Mouse (Mus musculus) stomach, embryonic 14.5 days (tissue): ENCODE measurements around the gene Crisp3. TPM values are rescaled to one million over a fixed set of nuclear protein-coding genes. Genes with fewer than 3 reads are reported as not detected.
"Not testable (repeated sequence)": the region's sequence is repeated elsewhere in the genome, so short reads cannot be mapped to it uniquely, and the experiment has no call there.

Source experiments
- ATAC-seq: fragments of 200-750 bp; cut with Nextera tagmentation; 2 replicates; pipeline ENCODE4 v1.8.0; 2017; ENCODE audit warnings: low read depth, moderate TSS enrichment; ENCODE audit not compliant: insufficient number of reproducible peaks, insufficient read depth, low FRiP score
- H3K27ac ChIP-seq: fragments of 300-500 bp; sonication (generic); 2 replicates; pipeline ENCODE4 v1.5.1; 2014; ENCODE audit warnings: mild to moderate bottlenecking, low read length, moderate library complexity, mixed read lengths
- H3K27me3 ChIP-seq: fragments of 300-500 bp; sonication (generic); 2 replicates; pipeline ENCODE4 v1.6.1; 2014; ENCODE audit warnings: low read length, control low read depth, mixed read lengths; ENCODE audit not compliant: control insufficient read depth, insufficient read depth
- H3K36me3 ChIP-seq: fragments of 300-500 bp; sonication (generic); 2 replicates; pipeline ENCODE4 v1.6.1; 2014; ENCODE audit warnings: mild to moderate bottlenecking, control low read depth, low read length, moderate library complexity, mixed read lengths; ENCODE audit not compliant: control insufficient read depth, insufficient read depth
- H3K4me1 ChIP-seq: fragments of 300-500 bp; sonication (generic); 2 replicates; pipeline ENCODE4 v1.6.1; 2014; ENCODE audit warnings: low read length, control low read depth, mixed read lengths; ENCODE audit not compliant: control insufficient read depth, insufficient read depth
- H3K4me2 ChIP-seq: fragments of 300-500 bp; sonication (generic); replicated peaks from 2 replicates; pipeline ENCODE4 v1.6.1; 2014; ENCODE audit warnings: low read depth, low read length, control low read depth
- H3K4me3 ChIP-seq: fragments of 300-500 bp; sonication (generic); 2 replicates; pipeline ENCODE4 v1.5.1; 2014; ENCODE audit warnings: low read depth, low read length, control low read depth
- H3K9ac ChIP-seq: fragments of 300-500 bp; sonication (generic); replicated peaks from 2 replicates; pipeline ENCODE4 v1.6.1; 2014; ENCODE audit warnings: low read depth, mild to moderate bottlenecking, control low read depth, low read length, moderate library complexity, mixed read lengths
- H3K9me3 ChIP-seq: fragments of 300-500 bp; sonication (generic); 2 replicates; pipeline ENCODE4 v1.6.1; 2016; ENCODE audit warnings: low read depth, low read length, control low read depth; ENCODE audit not compliant: control insufficient read depth
- WGBS: fragments of 180-500 bp; shearing (Covaris S2); extraction: QIAGEN DNeasy Blood & Tissue Kit; methylation state at CpG from one replicate; pipeline ENCODE4 v1.1.7; 2014; 5-methylcytosine and 5-hydroxymethylcytosine counted together
- polyA plus RNA-seq: library from polyadenylated mRNA; unstranded; fragments of >200 nt; fragmentation: Nextera tagmentation; extraction: Ambion mirVana; gene quantifications from 2 replicates; pipeline ENCODE4 v1.2.1, GENCODE M21; 2014

Crisp3 gene
- polyA plus RNA-seq: not detected in 2 replicates

DNA sequence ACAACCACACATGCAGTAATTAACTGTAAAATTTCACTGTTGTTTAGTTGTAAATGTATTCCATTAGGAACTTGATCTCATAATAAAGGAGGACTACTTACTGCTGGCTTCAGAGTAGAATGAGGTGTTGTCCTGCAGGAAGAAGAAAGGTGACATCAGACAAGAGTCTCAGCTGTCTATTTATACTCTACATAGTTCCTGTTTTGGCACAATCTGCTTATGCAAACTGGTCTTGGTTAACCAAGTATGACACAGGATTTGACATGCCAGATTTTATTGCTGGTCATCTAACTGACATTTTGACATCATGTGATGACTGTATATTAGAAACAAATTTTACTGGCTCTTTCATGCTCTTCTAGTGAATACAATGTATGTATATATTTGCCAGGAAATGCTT, at the start of gene Crisp3:
TSS of gene Crisp3 (minus strand) at position 154 of the 400 bp plus-strand sequence.
- Histone ChIP-seq H3K4me2 (no peak within 1 kb of the TSS), H3K4me1 (no peaks in the 10 kb centered on the region), H3K9me3 (no peaks in the 10 kb centered on the region), H3K9ac (no peak within 1 kb of the TSS), H3K4me3 (no peak within 1 kb of the TSS), H3K27ac (no peak within 1 kb of the TSS), H3K36me3 (no peaks in the 10 kb centered on the region), H3K27me3 (no peaks in the 10 kb centered on the region)
- ATAC-seq: no peak

DNA sequence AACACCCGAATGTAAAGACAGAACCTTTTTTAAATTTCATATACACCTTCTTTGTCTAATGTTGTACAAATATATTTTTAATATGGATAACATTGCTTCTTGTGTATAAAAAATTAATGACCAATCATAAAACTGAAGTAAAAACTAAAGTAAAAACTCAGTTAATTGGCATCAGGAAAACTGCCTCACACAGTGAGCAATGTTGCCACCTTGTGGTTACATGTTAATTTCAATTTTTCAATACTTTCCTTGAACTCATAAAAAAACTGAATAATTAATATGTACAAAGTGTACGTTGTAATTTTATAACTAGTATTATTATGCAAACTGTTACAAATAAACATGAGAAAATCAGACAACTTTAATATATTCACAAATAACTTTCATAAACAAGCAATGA, 43.3 kb upstream of the Crisp3 start:
- Histone ChIP-seq H3K27ac (no peak overlapping the region), H3K9ac (no peak overlapping the region), H3K4me1 (no peaks in the 10 kb centered on the region), H3K4me3 (no peak overlapping the region), H3K9me3 (no peaks in the 10 kb centered on the region), H3K27me3 (no peaks in the 10 kb centered on the region), H3K4me2 (no peak overlapping the region), H3K36me3 (no peaks in the 10 kb centered on the region)
- ATAC-seq: no peak
- 74% methylated on average over 2 of the region's 2 CpGs for WGBS

DNA sequence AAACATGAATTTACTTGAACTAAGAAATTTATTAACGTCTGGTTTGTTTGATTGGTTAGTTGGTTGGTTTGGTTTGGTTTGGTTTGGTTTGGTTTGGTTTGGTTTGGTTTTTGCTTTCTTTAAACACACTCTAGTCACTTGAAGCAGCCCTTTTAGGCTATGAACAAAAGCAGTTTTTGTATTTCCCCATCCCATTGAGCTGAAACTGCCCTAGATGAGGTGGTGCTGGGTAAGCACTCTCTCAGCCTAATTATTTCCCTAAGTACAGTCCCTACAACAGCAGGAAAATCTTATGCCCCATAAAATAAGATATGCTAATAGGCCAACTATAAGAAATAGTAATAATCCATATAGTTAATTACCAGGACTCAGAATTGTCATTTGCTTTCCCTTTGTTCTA, 33.4 kb upstream of the Crisp3 start:
- Histone ChIP-seq H3K27me3 (no peaks in the 10 kb centered on the region), H3K27ac (no peak overlapping the region), H3K9me3 (no peaks in the 10 kb centered on the region), H3K4me3 (no peak overlapping the region), H3K4me1 (no peaks in the 10 kb centered on the region), H3K9ac (no peak overlapping the region), H3K36me3 (no peaks in the 10 kb centered on the region), H3K4me2 (no peak overlapping the region)
- ATAC-seq: no peak
- 76% methylated on average over 1 of the region's 1 CpGs for WGBS

DNA sequence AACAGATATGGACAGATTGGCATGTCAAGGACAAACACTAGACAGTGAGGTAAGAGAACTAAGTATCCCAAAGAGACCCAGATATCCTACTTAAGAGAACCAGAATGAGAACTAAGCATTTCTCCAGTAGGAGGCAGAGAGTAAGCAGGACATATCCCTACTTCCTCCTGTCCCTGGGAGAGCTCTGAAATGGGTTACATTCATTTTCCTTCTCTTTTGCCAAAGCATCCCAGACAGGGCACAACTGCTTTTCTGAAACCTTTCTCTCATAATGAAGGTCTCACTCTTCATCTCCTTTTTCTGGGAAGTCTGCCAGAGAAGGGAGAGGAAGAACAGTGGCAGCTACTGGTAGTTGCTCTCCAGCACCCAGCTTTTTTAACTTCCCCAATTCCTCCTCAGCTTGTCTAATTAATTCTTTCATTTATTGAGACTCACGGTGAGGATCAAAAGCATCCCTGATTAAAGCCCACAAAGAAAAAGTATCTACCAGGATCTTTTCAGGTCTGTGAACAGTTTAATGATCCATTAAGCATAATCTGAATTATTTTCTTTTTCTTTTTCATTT, 32.9 kb upstream of the Crisp3 start:
- ATAC-seq: no peak
- H3K4me2 ChIP-seq: no peak overlapping the region
- H3K27me3 ChIP-seq: no peaks in the 10 kb centered on the region
- no peak overlapping the region for H3K4me3 ChIP-seq
- no peak overlapping the region for H3K27ac ChIP-seq
- H3K9ac ChIP-seq: no peak overlapping the region
- H3K9me3 ChIP-seq: no peaks in the 10 kb centered on the region
- WGBS: 81% methylated on average over 1 of the region's 1 CpGs
- no peaks in the 10 kb centered on the region for H3K36me3 ChIP-seq
- H3K4me1 ChIP-seq: no peaks in the 10 kb centered on the region

DNA sequence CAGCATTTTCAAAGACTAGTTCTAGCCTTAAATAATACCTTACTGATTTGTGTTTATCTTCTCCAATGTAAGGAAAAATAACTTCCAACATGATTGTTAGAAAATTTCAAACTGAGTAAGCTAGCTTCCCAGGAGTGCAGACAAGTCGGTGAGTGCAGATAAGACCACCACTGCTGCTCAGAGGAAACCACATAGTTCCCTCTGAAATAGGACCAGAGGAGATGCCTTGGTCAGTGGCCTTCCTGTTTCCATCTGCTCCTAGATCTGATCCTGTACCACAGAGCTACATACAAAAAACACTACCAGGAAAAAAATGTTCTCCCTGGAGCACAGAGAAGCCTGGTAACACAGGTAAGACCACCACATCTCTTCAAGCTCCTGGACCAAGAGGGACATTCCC, 10.4 kb upstream of the Crisp3 start:
- Histone ChIP-seq H3K4me3 (no peak overlapping the region), H3K9me3 (no peaks in the 10 kb centered on the region), H3K4me2 (no peak overlapping the region), H3K4me1 (no peaks in the 10 kb centered on the region), H3K27ac (no peak overlapping the region), H3K9ac (no peak overlapping the region), H3K36me3 (no peaks in the 10 kb centered on the region), H3K27me3 (no peaks in the 10 kb centered on the region)
- ATAC-seq: no peak
- WGBS: 79% methylated on average over 1 of the region's 1 CpGs

DNA sequence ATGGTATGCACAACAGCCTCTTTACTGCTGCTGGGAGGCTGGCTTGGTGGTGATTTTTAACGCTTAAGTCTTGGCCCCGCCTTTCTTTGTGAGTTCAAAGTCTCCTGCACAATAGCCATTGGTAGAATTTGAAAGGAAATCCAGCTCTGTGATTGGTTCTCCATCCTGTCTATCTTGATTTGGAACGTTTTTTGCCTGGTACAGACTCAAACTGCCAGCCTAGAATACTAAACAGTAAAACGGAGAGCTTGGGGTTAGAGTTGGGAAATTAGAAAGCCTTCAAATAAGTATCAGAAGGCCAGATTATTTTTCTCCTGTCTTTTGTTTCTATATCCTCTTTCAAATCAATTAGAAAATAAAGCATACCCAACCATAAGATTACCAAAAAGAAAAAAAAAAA, 33.5 kb downstream of the Crisp3 start, which contains the start of gene Pgk2:
TSS of gene Pgk2 (minus strand) at position 101 of the 400 bp plus-strand sequence.
- H3K27ac ChIP-seq: no peak within 1 kb of the TSS
- H3K4me3 ChIP-seq: no peak within 1 kb of the TSS
- H3K9ac ChIP-seq: no peak within 1 kb of the TSS
- no peaks in the 10 kb centered on the region for H3K36me3 ChIP-seq
- no peak for ATAC-seq
- WGBS: 78% methylated on average over 4 of the region's 4 CpGs
- no peaks in the 10 kb centered on the region for H3K27me3 ChIP-seq
- H3K4me2 ChIP-seq: no peak within 1 kb of the TSS
- H3K4me1 ChIP-seq: no peaks in the 10 kb centered on the region
- H3K9me3 ChIP-seq: no peaks in the 10 kb centered on the region

DNA sequence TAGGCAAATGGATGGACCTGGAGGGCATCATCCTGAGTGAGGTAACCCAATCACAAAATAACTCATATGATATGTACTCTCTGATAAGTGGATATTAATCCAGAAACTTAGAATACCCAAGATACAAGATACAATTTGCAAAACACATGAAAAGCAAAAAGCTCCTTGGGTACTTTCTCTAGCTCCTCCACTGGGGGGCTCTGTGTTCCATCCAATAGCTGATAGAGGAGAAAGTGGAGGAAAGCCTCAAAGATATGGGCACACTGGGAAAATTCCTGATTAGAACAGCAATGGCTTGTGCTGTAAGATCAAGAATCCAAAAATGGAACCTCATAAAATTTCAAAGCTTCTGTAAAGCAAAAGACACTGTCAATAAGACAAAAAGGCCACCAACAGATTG, 40.3 kb downstream of the Crisp3 start:
- not testable (repeated sequence) for H3K4me1 ChIP-seq, H3K4me3 ChIP-seq, H3K9ac ChIP-seq, H3K4me2 ChIP-seq, H3K27ac ChIP-seq, H3K36me3 ChIP-seq, H3K27me3 ChIP-seq, ATAC-seq, H3K9me3 ChIP-seq

DNA sequence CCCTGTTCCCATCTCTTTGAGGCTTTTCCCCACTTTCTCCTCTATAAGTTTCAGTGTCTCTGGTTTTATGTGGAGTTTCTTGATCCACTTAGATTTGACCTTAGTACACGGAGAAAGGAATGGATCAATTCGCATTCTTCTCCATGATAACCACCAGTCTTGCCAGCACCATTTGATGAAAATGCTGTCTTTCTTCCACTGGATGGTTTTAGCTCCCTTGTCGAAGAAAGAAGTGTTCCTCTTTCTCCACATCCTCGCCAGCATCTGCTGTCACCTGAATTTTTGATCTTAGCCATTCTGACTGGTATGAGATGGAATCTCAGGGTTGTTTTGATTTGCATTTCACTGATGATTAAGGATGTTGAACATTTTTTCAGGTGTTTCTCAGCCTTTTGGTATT, 51.9 kb downstream of the Crisp3 start:
- not testable (repeated sequence) for H3K27ac ChIP-seq, H3K4me1 ChIP-seq, ATAC-seq, H3K4me2 ChIP-seq, H3K9ac ChIP-seq, H3K27me3 ChIP-seq, H3K36me3 ChIP-seq, H3K4me3 ChIP-seq, H3K9me3 ChIP-seq
- WGBS: 81% methylated on average over 4 of the region's 4 CpGs
